Mouse (Mus musculus) MEL (cell line): ENCODE data around the gene Hrct1. TPM values are rescaled to one million over a fixed set of nuclear protein-coding genes. Genes with fewer than 3 reads are reported as not detected.

ENCODE experiments used
- DNase-seq: peaks from one replicate; pipeline ENCODE4 v3.0.0; 2011; ENCODE audit warnings: low read depth, low spot score
- H3K27ac ChIP-seq: 2 replicates; pipeline ENCODE4 v1.5.1; 2012; ENCODE audit warnings: low read depth, mild to moderate bottlenecking, control low read depth, low read length, moderate library complexity; ENCODE audit not compliant: control insufficient read depth
- H3K27me3 ChIP-seq, 2 experiments: fragments of 150-350 bp in 1 of 2; sonication (generic) in 1 of 2; 2 replicates each; pipeline ENCODE4 v1.6.1; 2012; ENCODE audit warnings: low read length in 2 of 2, mild to moderate bottlenecking in 2 of 2, improper control_type of control experiment in 1 of 2, moderate library complexity in 1 of 2; ENCODE audit not compliant: insufficient read depth in 2 of 2, control insufficient read depth in 1 of 2
- H3K36me3 ChIP-seq, 2 experiments: 2 replicates each; pipeline ENCODE4 v1.6.1; 2012 to 2014; ENCODE audit warnings: low read length in 2 of 2, improper control_type of control experiment in 1 of 2, inconsistent platforms in 1 of 2, mild to moderate bottlenecking in 1 of 2; ENCODE audit not compliant: insufficient read depth in 2 of 2, control insufficient read depth in 1 of 2
- H3K4me1 ChIP-seq, 2 experiments: fragments of 150-350 bp in 1 of 2; sonication (generic) in 1 of 2; 2 replicates each; pipeline ENCODE4 v1.6.1; 2012; ENCODE audit warnings: low read length in 2 of 2, improper control_type of control experiment in 1 of 2, mild to moderate bottlenecking in 1 of 2; ENCODE audit not compliant: insufficient read depth in 2 of 2, control insufficient read depth in 1 of 2
- H3K4me3 ChIP-seq, 2 experiments: fragments of 150-350 bp in 1 of 2; sonication (generic) in 1 of 2; 2 replicates each; pipeline ENCODE4 v1.5.1; 2012; ENCODE audit warnings: low read depth in 2 of 2, low read length in 2 of 2, mild to moderate bottlenecking in 2 of 2, moderate library complexity in 2 of 2, control low read depth in 1 of 2, improper control_type of control experiment in 1 of 2; ENCODE audit not compliant: control insufficient read depth in 1 of 2, insufficient read depth in 1 of 2
- H3K79me2 ChIP-seq: 2 replicates; pipeline ENCODE4 v1.6.1; 2012; ENCODE audit warnings: mild to moderate bottlenecking, low read length, moderate library complexity; ENCODE audit not compliant: control insufficient read depth, poor library complexity, insufficient read depth
- H3K9ac ChIP-seq: 2 replicates; pipeline ENCODE4 v1.6.1; 2012; ENCODE audit warnings: low read depth, mild to moderate bottlenecking, control low read depth, low read length, moderate library complexity; ENCODE audit not compliant: control insufficient read depth, poor library complexity, severe bottlenecking
- H3K9me3 ChIP-seq: fragments of 150-350 bp; sonication (generic); replicated peaks from 2 replicates; pipeline ENCODE4 v1.6.1; 2012; ENCODE audit warnings: mild to moderate bottlenecking, low read length, improper control_type of control experiment, moderate library complexity; ENCODE audit not compliant: insufficient read depth
- BHLHE40 ChIP-seq: IDR thresholded peaks from 2 replicates; pipeline ENCODE4 v1.6.1; 2012; ENCODE audit warnings: low read depth, mild to moderate bottlenecking, inconsistent platforms, low read length, improper control_type of control experiment, borderline replicate concordance
- CHD1 ChIP-seq: IDR thresholded peaks from 2 replicates; pipeline ENCODE4 v1.6.1; 2012; ENCODE audit warnings: low read depth, mild to moderate bottlenecking, inconsistent platforms, low read length, improper control_type of control experiment
- CTCF ChIP-seq, 3 experiments: IDR thresholded peaks in 2 of 3; conservative IDR thresholded peaks in 1 of 3; 2 replicates each; pipeline ENCODE4 v1.5.1; 2011 to 2012; ENCODE audit warnings: low read length in 3 of 3, low read depth in 2 of 3, mild to moderate bottlenecking in 2 of 3, improper control_type of control experiment in 1 of 3, inconsistent platforms in 1 of 3, mixed read lengths in 1 of 3, moderate library complexity in 1 of 3; ENCODE audit not compliant: control insufficient read depth in 1 of 3, insufficient read depth in 1 of 3, poor library complexity in 1 of 3, severe bottlenecking in 1 of 3
- ELF1 ChIP-seq: IDR thresholded peaks from 2 replicates; pipeline ENCODE4 v1.6.1; 2014; ENCODE audit warnings: low read depth, mild to moderate bottlenecking, inconsistent platforms, low read length, improper control_type of control experiment, moderate library complexity
- EP300 ChIP-seq, 2 experiments: IDR thresholded peaks; 2 replicates each; pipeline ENCODE4 v1.6.1; 2011; ENCODE audit warnings: improper control_type of control experiment in 2 of 2, low read length in 2 of 2, low read depth in 1 of 2, mild to moderate bottlenecking in 1 of 2
- ETS1 ChIP-seq: IDR thresholded peaks from 2 replicates; pipeline ENCODE4 v1.6.1; 2012; ENCODE audit warnings: low read depth, mild to moderate bottlenecking, inconsistent platforms, low read length, improper control_type of control experiment, moderate library complexity
- GABPA ChIP-seq: IDR thresholded peaks from 2 replicates; pipeline ENCODE4 v1.6.1; 2012; ENCODE audit warnings: low read depth, mild to moderate bottlenecking, inconsistent platforms, low read length, improper control_type of control experiment, moderate library complexity
- GATA1 ChIP-seq: IDR thresholded peaks from 2 replicates; pipeline ENCODE4 v1.6.1; 2011; ENCODE audit warnings: low read depth, low read length, improper control_type of control experiment
- HCFC1 ChIP-seq: IDR thresholded peaks from 2 replicates; pipeline ENCODE4 v1.6.1; 2012; ENCODE audit warnings: low read depth, mild to moderate bottlenecking, inconsistent platforms, low read length, improper control_type of control experiment, moderate library complexity
- KAT2A ChIP-seq: conservative IDR thresholded peaks from 2 replicates; pipeline ENCODE4 v1.6.1; 2012; ENCODE audit warnings: low read depth, low read length, improper control_type of control experiment, inconsistent platforms
- MAFK ChIP-seq: IDR thresholded peaks from 2 replicates; pipeline ENCODE4 v1.6.1; 2011; ENCODE audit warnings: low read depth, mild to moderate bottlenecking, low read length, improper control_type of control experiment, borderline replicate concordance
- MAX ChIP-seq: IDR thresholded peaks from 2 replicates; pipeline ENCODE4 v1.6.1; 2011; ENCODE audit warnings: low read length, improper control_type of control experiment
- MEF2A ChIP-seq: IDR thresholded peaks from 2 replicates; pipeline ENCODE4 v1.6.1; 2014; ENCODE audit warnings: low read depth, mild to moderate bottlenecking, inconsistent platforms, low read length, improper control_type of control experiment; ENCODE audit not compliant: poor library complexity, insufficient replicate concordance, severe bottlenecking; ENCODE audit errors: extremely low read depth
- MXI1 ChIP-seq: IDR thresholded peaks from 2 replicates; pipeline ENCODE4 v1.6.1; 2011; ENCODE audit warnings: mild to moderate bottlenecking, low read depth, low read length, improper control_type of control experiment
- MYC ChIP-seq: IDR thresholded peaks from 2 replicates; pipeline ENCODE4 v1.6.1; 2011; ENCODE audit warnings: low read depth, mild to moderate bottlenecking, low read length, improper control_type of control experiment, moderate library complexity
- NELFE ChIP-seq: IDR thresholded peaks from 2 replicates; pipeline ENCODE4 v1.6.1; 2011; ENCODE audit warnings: low read depth, low read length, improper control_type of control experiment
- NRF1 ChIP-seq: IDR thresholded peaks from 2 replicates; pipeline ENCODE4 v1.6.1; 2014; ENCODE audit warnings: low read depth, mild to moderate bottlenecking, inconsistent platforms, low read length, improper control_type of control experiment, moderate library complexity; ENCODE audit not compliant: poor library complexity, insufficient read depth, severe bottlenecking
- POLR2AphosphoS2 ChIP-seq: IDR thresholded peaks from 2 replicates; pipeline ENCODE4 v1.6.1; 2011; ENCODE audit warnings: low read length, improper control_type of control experiment
- RAD21 ChIP-seq: IDR thresholded peaks from 2 replicates; pipeline ENCODE4 v1.6.1; 2011; ENCODE audit warnings: mild to moderate bottlenecking, low read depth, low read length, improper control_type of control experiment
- RCOR1 ChIP-seq: IDR thresholded peaks from 2 replicates; pipeline ENCODE4 v1.6.1; 2012; ENCODE audit warnings: low read depth, mild to moderate bottlenecking, inconsistent platforms, low read length, improper control_type of control experiment
- SIN3A ChIP-seq: IDR thresholded peaks from 2 replicates; pipeline ENCODE4 v1.6.1; 2012; ENCODE audit warnings: low read length, improper control_type of control experiment, inconsistent platforms
- SMC3 ChIP-seq: IDR thresholded peaks from 2 replicates; pipeline ENCODE4 v1.6.1; 2011; ENCODE audit warnings: low read depth, low read length, improper control_type of control experiment
- TAL1 ChIP-seq: IDR thresholded peaks from 2 replicates; pipeline ENCODE4 v1.6.1; 2012; ENCODE audit warnings: mild to moderate bottlenecking, inconsistent platforms, low read length, moderate library complexity, mixed read lengths
- TBP ChIP-seq: IDR thresholded peaks from 2 replicates; pipeline ENCODE4 v1.8.0; 2011; ENCODE audit warnings: low read depth, low read length, improper control_type of control experiment
- TCF12 ChIP-seq: IDR thresholded peaks from 2 replicates; pipeline ENCODE4 v1.6.1; 2014; ENCODE audit warnings: low read depth, mild to moderate bottlenecking, inconsistent platforms, low read length, improper control_type of control experiment, moderate library complexity
- UBTF ChIP-seq: IDR thresholded peaks from 2 replicates; pipeline ENCODE4 v1.6.1; 2012; ENCODE audit warnings: low read depth, mild to moderate bottlenecking, inconsistent platforms, low read length, improper control_type of control experiment, moderate library complexity, borderline replicate concordance; ENCODE audit not compliant: insufficient read depth
- USF1 ChIP-seq: IDR thresholded peaks from 2 replicates; pipeline ENCODE4 v1.6.1; 2014; ENCODE audit warnings: low read depth, mild to moderate bottlenecking, inconsistent platforms, low read length, improper control_type of control experiment, moderate library complexity
- USF2 ChIP-seq, 2 experiments: IDR thresholded peaks; 2 replicates each; pipeline ENCODE4 v1.6.1; 2011 to 2012; ENCODE audit warnings: improper control_type of control experiment in 2 of 2, low read length in 2 of 2, borderline replicate concordance in 1 of 2, inconsistent platforms in 1 of 2, low read depth in 1 of 2, mild to moderate bottlenecking in 1 of 2; ENCODE audit not compliant: insufficient read depth in 1 of 2
- ZMIZ1 ChIP-seq: IDR thresholded peaks from 2 replicates; pipeline ENCODE4 v1.6.1; 2012; ENCODE audit warnings: low read depth, mild to moderate bottlenecking, inconsistent platforms, low read length, improper control_type of control experiment, moderate library complexity
- polyA plus RNA-seq, 2 experiments: library from polyadenylated mRNA; stranded (reverse) in 1 of 2; unstranded in 1 of 2; fragments of >175 nt in 1 of 2; fragments of >200 nt in 1 of 2; gene quantifications; 2 replicates each; pipeline versions ENCODE4 v1.2.1 to v1.2.4; 2012; ENCODE audit warnings: low replicate concordance in 2 of 2, low read depth in 1 of 2; ENCODE audit not compliant: insufficient read length in 2 of 2, insufficient read depth in 1 of 2, missing spikeins in 1 of 2
- total RNA-seq: library from RNA; depleted of rRNA; stranded (reverse); fragments of 300-350 nt; gene quantifications from 2 replicates; pipeline ENCODE4 v1.2.3, GENCODE M21; 2012

The Hrct1 gene
- total and polyA plus RNA-seq, 3 experiments, result not detected

DNA sequence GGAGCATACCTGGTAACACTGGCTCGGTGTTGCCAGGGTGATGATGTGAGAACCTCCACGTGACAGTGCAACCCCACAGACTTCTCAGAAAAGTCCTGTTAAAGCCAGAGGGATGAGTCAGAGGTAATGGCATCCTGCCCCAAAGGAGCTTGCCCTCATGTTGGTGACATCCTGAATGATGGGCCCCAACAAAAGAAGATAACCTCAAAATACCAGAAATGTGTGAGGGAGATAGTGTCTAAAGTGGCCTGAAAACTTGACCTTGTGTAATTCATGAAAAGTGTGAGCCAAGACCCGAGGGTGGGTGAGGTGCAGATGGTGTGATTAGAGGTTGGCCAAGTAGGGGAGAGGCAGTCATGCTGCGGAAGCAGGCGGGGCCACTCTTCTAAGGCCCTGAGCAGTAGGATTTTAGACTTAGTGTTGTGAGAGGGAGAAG lies 33.2 kb upstream of the Hrct1 start:
- H3K9me3 ChIP-seq, result no peaks in the 10 kb centered on the region
- no peak overlapping the region for H3K4me3 ChIP-seq
- peak overlapping the region; percentile 43 for H3K27ac ChIP-seq
- no peaks in the 10 kb centered on the region for H3K79me2 ChIP-seq
- 0 out of 4 replicates have a peak, but pooled peaks cover 0 to 3% of the 10 kb centered on the region in 2 experiments for H3K27me3 ChIP-seq
- H3K4me1 ChIP-seq, result peaks cover 4 to 28% of the 10 kb centered on the region in 2 experiments
- DNase-seq, result peak; percentile 66
- TF ChIP-seq ETS1, result peak; percentile 39; the same call in 1 of the 2 replicates
- TF ChIP-seq RAD21, result no peak
- no peak for TF ChIP-seq MXI1
- no peak for TF ChIP-seq POLR2AphosphoS2
- TF ChIP-seq BHLHE40, result no peak
- TF ChIP-seq MAFK, result no peak
- TF ChIP-seq RCOR1, result no peak
- no peak for TF ChIP-seq HCFC1
- TF ChIP-seq EP300 (IDR thresholded peaks at IDR 0.05; ENCODE audit: low read depth in 1 of 2, low read length in 2 of 2), result peak; percentile 20 to 67; a peak in 3 of 4 replicates
- peak; percentile 80 for TF ChIP-seq USF1
- no peak for TF ChIP-seq MEF2A
- no peak for TF ChIP-seq KAT2A
- TF ChIP-seq GATA1, result 0 out of 2 replicates have a peak, but pooled peaks have one; percentile 25
- TF ChIP-seq SIN3A, result no peak
- peak; percentile 19; the same call in 1 of the 2 replicates for TF ChIP-seq TAL1
- TF ChIP-seq MAX, result peak; percentile 58
- no peak for TF ChIP-seq UBTF
- TF ChIP-seq GABPA, result no peak
- no peak for TF ChIP-seq ZMIZ1
- peaks cover 0 to 23% of the 10 kb centered on the region in 2 experiments; a peak in 2 of 4 replicates for H3K36me3 ChIP-seq
- no peak overlapping the region for H3K9ac ChIP-seq

DNA sequence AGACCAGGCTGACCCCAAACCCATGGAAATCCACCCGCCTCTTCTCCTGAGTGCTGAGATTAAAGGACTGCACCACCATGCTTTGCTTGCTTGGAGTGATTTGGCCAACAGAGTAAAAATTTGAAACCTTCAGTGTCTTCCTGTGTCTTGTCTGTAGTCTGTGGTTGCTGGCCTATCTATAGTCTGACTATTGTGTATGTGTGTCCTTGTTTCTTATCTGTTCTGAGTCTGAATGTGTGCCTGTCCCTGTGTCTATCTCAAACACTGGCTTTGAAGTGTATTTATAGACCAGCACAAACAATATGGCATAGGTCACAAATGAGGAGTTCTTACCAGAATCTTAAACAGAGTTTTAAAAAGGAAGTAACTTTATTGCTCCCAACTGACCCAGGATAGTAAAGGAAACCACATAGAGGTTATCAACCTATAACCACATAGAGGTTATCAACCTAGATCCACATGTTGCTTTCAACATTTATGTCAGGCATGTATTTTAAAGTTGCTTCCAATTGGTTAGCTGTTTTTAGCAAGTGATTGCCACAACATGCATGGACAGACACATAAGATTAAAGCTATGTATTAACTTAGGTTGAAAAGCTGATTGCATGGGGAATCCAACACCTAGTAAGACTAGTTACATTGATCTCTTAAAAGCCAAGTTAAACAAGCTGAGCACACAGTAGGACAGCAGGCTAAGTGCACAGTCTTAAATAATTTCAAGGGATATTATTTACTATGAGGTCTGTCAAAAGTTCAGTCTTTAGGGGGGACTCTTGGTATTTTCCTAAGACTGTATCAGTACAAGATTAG lies 32.3 kb upstream of the Hrct1 start:
- Histone ChIP-seq H3K27me3 (peaks cover 0 to 5% of the 10 kb centered on the region in 2 experiments; a peak in 1 of 4 replicates), H3K9ac (no peak overlapping the region), H3K4me1 (peaks cover 4 to 28% of the 10 kb centered on the region in 2 experiments), H3K4me3 (no peak overlapping the region), H3K9me3 (no peaks in the 10 kb centered on the region), H3K27ac (peak overlapping the region; percentile 43), H3K36me3 (peaks cover 0 to 23% of the 10 kb centered on the region in 2 experiments; a peak in 2 of 4 replicates), H3K79me2 (no peaks in the 10 kb centered on the region)
- DNase-seq, result peak; percentile 73
- no peak for TF ChIP-seq NRF1
- no peak for TF ChIP-seq TBP
- TF ChIP-seq KAT2A, result no peak
- no peak for TF ChIP-seq USF1
- peak; percentile 73 for TF ChIP-seq TAL1
- no peak for TF ChIP-seq USF2 (IDR thresholded peaks at IDR 0.05; ENCODE audit: borderline replicate concordance in 1 of 2, insufficient read depth in 1 of 2, low read depth in 1 of 2, low read length in 2 of 2)
- no peak for TF ChIP-seq CHD1
- TF ChIP-seq MYC, result peak; percentile 65; the same call in 1 of the 2 replicates
- TF ChIP-seq MXI1, result peak; percentile 63
- no peak for TF ChIP-seq ELF1
- TF ChIP-seq CTCF (IDR thresholded peaks at IDR 0.05 in 2 of 3, conservative IDR thresholded peaks at IDR 0.05 in 1 of 3; ENCODE audit: control insufficient read depth in 1 of 3, insufficient read depth in 1 of 3, low read depth in 2 of 3, low read length in 3 of 3, poor library complexity in 1 of 3, severe bottlenecking in 1 of 3), result no peak
- no peak for TF ChIP-seq SMC3
- TF ChIP-seq GABPA, result no peak
- TF ChIP-seq SIN3A, result peak; percentile 54; the same call in 1 of the 2 replicates
- TF ChIP-seq NELFE, result no peak
- peak; percentile 45; the same call in 1 of the 2 replicates for TF ChIP-seq MAX
- peak; percentile 70 for TF ChIP-seq TCF12
